Mouse (Mus musculus) neural tube, embryonic 15.5 days (tissue): ENCODE measurements around the gene Megf8. TPM values are rescaled to one million over a fixed set of nuclear protein-coding genes. Genes with fewer than 3 reads are reported as not detected.

Experiments
- ATAC-seq: fragments of 200-750 bp; cut with Nextera tagmentation; 2 replicates; pipeline ENCODE4 v1.8.0; 2017; ENCODE audit warnings: mild to moderate bottlenecking, moderate TSS enrichment, moderate library complexity; ENCODE audit not compliant: low FRiP score
- H3K27ac ChIP-seq: fragments of 300-500 bp; sonication (generic); replicated peaks from 2 replicates; pipeline ENCODE4 v1.5.1; 2015; ENCODE audit warnings: mild to moderate bottlenecking, inconsistent platforms
- H3K27me3 ChIP-seq: fragments of 300-500 bp; sonication (generic); replicated peaks from 2 replicates; pipeline ENCODE4 v1.6.1; 2015; ENCODE audit warnings: inconsistent platforms
- H3K36me3 ChIP-seq: fragments of 300-500 bp; sonication (generic); 2 replicates; pipeline ENCODE4 v1.6.1; 2015; ENCODE audit warnings: inconsistent platforms
- H3K4me1 ChIP-seq: fragments of 300-500 bp; sonication (generic); 2 replicates; pipeline ENCODE4 v1.6.1; 2015; ENCODE audit warnings: inconsistent platforms
- H3K4me2 ChIP-seq: fragments of 300-500 bp; sonication (generic); 2 replicates; pipeline ENCODE4 v1.6.1; 2015; ENCODE audit warnings: inconsistent platforms, mild to moderate bottlenecking, moderate library complexity
- H3K4me3 ChIP-seq: fragments of 300-500 bp; sonication (generic); replicated peaks from 2 replicates; pipeline ENCODE4 v1.5.1; 2015; ENCODE audit warnings: mild to moderate bottlenecking, inconsistent platforms
- H3K9ac ChIP-seq: fragments of 300-500 bp; sonication (generic); replicated peaks from 2 replicates; pipeline ENCODE4 v1.6.1; 2015; ENCODE audit warnings: mild to moderate bottlenecking, inconsistent platforms
- H3K9me3 ChIP-seq: fragments of 300-500 bp; sonication (generic); replicated peaks from 2 replicates; pipeline ENCODE4 v1.6.1; 2016; ENCODE audit warnings: inconsistent platforms
- WGBS: fragments of 180-500 bp; shearing (Covaris S2); methylation state at CpG from one replicate; pipeline ENCODE4 v1.1.7; 2015; ENCODE audit warnings: mixed read lengths; 5-methylcytosine and 5-hydroxymethylcytosine counted together
- polyA plus RNA-seq: library from polyadenylated mRNA; unstranded; fragments of >200 nt; fragmentation: Nextera tagmentation; extraction: Ambion mirVana; gene quantifications from 2 replicates; pipeline ENCODE4 v1.2.1, GENCODE M21; 2015

Megf8 gene
- polyA plus RNA-seq, 1 experiment from 2014 or later = 22.7 TPM

- H3K36me3 ChIP-seq = peaks cover 37% of the 10 kb centered on the region
- no peaks in the 10 kb centered on the region for H3K27me3 ChIP-seq
- peaks cover 37% of the 10 kb centered on the region for H3K4me1 ChIP-seq
- peak overlapping the region; percentile 57 for H3K4me2 ChIP-seq
- ATAC-seq = no peak
- no peak overlapping the region for H3K9ac ChIP-seq
- WGBS = 68% methylated on average over 18 of the region's 18 CpGs
- H3K9me3 ChIP-seq = no peaks in the 10 kb centered on the region
- no peak overlapping the region for H3K4me3 ChIP-seq
- H3K27ac ChIP-seq = no peak overlapping the region
These were observed 63.7 kb downstream of the Megf8 start for GRCm38 (mm10) chr7:25380392-25381283.

DNA sequence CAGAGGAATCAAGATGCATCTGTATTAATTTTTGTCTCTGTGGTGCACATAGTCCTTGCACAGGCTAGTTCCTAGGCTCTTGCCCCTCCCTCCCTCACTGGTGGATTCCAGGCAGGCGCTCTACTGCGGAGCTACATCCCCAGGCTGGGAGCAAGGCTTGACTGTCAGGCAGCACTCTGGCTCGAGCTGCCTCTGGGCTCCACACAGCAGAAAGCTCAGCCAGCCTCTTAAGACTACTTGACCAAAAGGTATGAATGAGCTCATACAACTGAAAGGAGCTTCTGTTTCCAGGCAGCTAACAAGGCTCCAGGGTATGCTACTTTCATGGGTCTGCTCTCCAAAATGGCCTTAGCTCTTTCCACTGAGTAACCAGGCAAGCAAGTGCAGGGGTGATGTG is 64.3 kb downstream of the Megf8 start:
- peaks cover 43% of the 10 kb centered on the region for H3K36me3 ChIP-seq
- no peak for ATAC-seq
- H3K27me3 ChIP-seq = no peaks in the 10 kb centered on the region
- peaks cover 42% of the 10 kb centered on the region for H3K4me1 ChIP-seq
- H3K9me3 ChIP-seq = no peaks in the 10 kb centered on the region
- 52% methylated on average over 3 of the region's 3 CpGs for WGBS
- H3K4me3 ChIP-seq = no peak overlapping the region
- H3K9ac ChIP-seq = no peak overlapping the region
- H3K27ac ChIP-seq = no peak overlapping the region
- H3K4me2 ChIP-seq = no peak overlapping the region

DNA sequence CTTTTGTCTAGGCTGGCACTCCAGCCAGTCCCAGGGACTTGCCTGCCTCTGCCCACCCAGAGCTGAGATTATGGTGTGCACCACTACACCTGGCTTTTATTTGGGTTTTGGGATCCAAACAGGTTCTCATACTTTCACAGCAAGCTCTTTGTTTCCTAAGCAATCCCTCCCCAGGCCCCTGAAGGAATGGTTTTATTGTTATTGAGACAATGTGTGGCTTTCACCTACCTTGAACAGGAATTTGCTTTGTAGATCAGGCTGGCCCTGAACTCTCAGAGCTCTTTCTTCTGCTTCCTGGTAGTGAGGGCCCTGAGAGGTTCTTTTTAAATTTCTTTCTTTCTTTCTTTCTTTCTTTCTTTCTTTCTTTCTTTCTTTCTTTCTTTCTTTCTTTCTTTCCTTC is 65.6 kb downstream of the Megf8 start:
- Histone ChIP-seq H3K4me1 (peaks cover 35% of the 10 kb centered on the region), H3K27me3 (no peaks in the 10 kb centered on the region), H3K9me3 (no peaks in the 10 kb centered on the region), H3K9ac (no peak overlapping the region), H3K27ac (no peak overlapping the region), H3K4me2 (no peak overlapping the region), H3K4me3 (no peak overlapping the region), H3K36me3 (peaks cover 54% of the 10 kb centered on the region)
- ATAC-seq = no peak

DNA sequence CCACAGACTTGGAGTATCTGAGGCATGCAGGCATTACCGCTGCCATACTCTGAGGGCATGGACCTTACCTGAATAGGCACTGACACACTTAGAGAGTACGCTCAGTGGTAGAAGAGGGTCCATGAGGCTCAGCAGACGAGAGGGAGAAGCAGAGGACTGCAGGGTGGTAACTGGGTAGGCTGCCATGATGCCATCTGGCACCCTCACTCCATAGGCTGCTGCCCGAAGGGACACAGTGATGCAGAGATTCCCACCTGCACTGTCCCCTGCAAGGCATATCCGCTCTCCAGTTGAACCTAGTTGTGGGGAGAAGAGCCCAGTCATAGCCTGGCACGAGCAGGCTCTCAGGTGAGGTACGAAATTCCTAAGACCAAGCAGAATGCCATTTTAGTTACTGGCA is 66.4 kb downstream of the Megf8 start:
- H3K9ac ChIP-seq = no peak overlapping the region
- 92% methylated on average over 7 of the region's 7 CpGs for WGBS

GRCm38 (mm10) chr7:25383891-25384290 is 66.9 kb downstream of the Megf8 start:
- Histone ChIP-seq H3K4me1 (peaks cover 29% of the 10 kb centered on the region), H3K4me3 (no peak overlapping the region), H3K36me3 (peaks cover 65% of the 10 kb centered on the region), H3K27me3 (no peaks in the 10 kb centered on the region), H3K4me2 (no peak overlapping the region), H3K27ac (no peak overlapping the region), H3K9ac (no peak overlapping the region), H3K9me3 (no peaks in the 10 kb centered on the region)
- no peak for ATAC-seq
- WGBS = 87% methylated on average over 4 of the region's 4 CpGs

More for the DNA sequence above, 66.4 kb downstream of the Megf8 start:
- no peaks in the 10 kb centered on the region for H3K9me3 ChIP-seq
- peaks cover 62% of the 10 kb centered on the region for H3K36me3 ChIP-seq
- H3K4me3 ChIP-seq = no peak overlapping the region
- H3K4me2 ChIP-seq = no peak overlapping the region
- peaks cover 29% of the 10 kb centered on the region for H3K4me1 ChIP-seq
- H3K27ac ChIP-seq = no peak overlapping the region
- H3K27me3 ChIP-seq = no peaks in the 10 kb centered on the region
- ATAC-seq = no peak

DNA sequence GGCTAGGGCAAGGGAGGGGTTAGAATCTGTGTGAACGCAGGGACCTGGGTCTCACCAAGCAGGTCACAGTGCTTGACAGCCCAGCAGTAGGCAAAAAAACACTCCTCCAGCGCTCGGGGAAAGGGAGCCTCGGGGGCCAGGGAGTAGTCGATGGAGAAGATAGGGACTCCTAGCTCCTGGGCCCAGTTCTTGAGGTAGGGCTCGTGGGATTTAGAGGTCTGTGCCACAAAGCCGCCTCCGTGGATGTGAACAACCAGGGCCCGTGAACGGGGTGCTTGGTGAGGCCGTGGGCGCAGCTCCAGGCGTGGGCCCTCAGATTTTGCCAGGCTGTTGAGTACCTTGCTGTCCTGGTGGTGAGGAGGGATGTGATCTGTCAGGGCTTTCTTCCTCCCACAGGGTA is 67.4 kb downstream of the Megf8 start:
- Histone ChIP-seq H3K36me3 (peaks cover 70% of the 10 kb centered on the region), H3K9ac (no peak overlapping the region), H3K27ac (no peak overlapping the region), H3K9me3 (no peaks in the 10 kb centered on the region), H3K27me3 (no peaks in the 10 kb centered on the region), H3K4me2 (no peak overlapping the region), H3K4me3 (no peak overlapping the region), H3K4me1 (peaks cover 28% of the 10 kb centered on the region)
- WGBS = 92% methylated on average over 13 of the region's 13 CpGs
- no peak for ATAC-seq

- no peaks in the 10 kb centered on the region for H3K27me3 ChIP-seq
- 92% methylated on average over 9 of the region's 9 CpGs for WGBS
- H3K4me3 ChIP-seq = no peak overlapping the region
- H3K27ac ChIP-seq = no peak overlapping the region
- no peak for ATAC-seq
- peaks cover 27% of the 10 kb centered on the region for H3K4me1 ChIP-seq
- H3K36me3 ChIP-seq = peaks cover 71% of the 10 kb centered on the region
- no peak overlapping the region for H3K9ac ChIP-seq
- no peak overlapping the region for H3K4me2 ChIP-seq
- no peaks in the 10 kb centered on the region for H3K9me3 ChIP-seq
These were observed 67.9 kb downstream of the Megf8 start for GRCm38 (mm10) chr7:25384818-25385217.

- H3K36me3 ChIP-seq = peaks cover 71% of the 10 kb centered on the region
- H3K4me3 ChIP-seq = no peak overlapping the region
- H3K27ac ChIP-seq = no peak overlapping the region
- H3K4me2 ChIP-seq = no peak overlapping the region
- H3K9ac ChIP-seq = no peak overlapping the region
- 90% methylated on average over 12 of the region's 12 CpGs for WGBS
- peaks cover 27% of the 10 kb centered on the region for H3K4me1 ChIP-seq
- H3K27me3 ChIP-seq = no peaks in the 10 kb centered on the region
- no peaks in the 10 kb centered on the region for H3K9me3 ChIP-seq
- no peak for ATAC-seq
These were observed 68.3 kb downstream of the Megf8 start for GRCm38 (mm10) chr7:25385259-25385658.

GRCm38 (mm10) chr7:25385850-25386555 is 69.0 kb downstream of the Megf8 start:
- Histone ChIP-seq H3K36me3 (peaks cover 68% of the 10 kb centered on the region), H3K4me3 (no peak overlapping the region), H3K27ac (peak overlapping the region; percentile 52), H3K9ac (no peak overlapping the region), H3K9me3 (no peaks in the 10 kb centered on the region), H3K4me2 (no peak overlapping the region), H3K27me3 (no peaks in the 10 kb centered on the region), H3K4me1 (peaks cover 32% of the 10 kb centered on the region)
- ATAC-seq = no peak
- 83% methylated on average over 12 of the region's 12 CpGs for WGBS

- no peaks in the 10 kb centered on the region for H3K27me3 ChIP-seq
- H3K27ac ChIP-seq = no peak overlapping the region
- no peak overlapping the region for H3K9ac ChIP-seq
- H3K9me3 ChIP-seq = no peaks in the 10 kb centered on the region
- no peak overlapping the region for H3K4me3 ChIP-seq
- WGBS = 96% methylated on average over 18 of the region's 18 CpGs
- H3K4me1 ChIP-seq = peaks cover 47% of the 10 kb centered on the region
- peaks cover 56% of the 10 kb centered on the region for H3K36me3 ChIP-seq
- H3K4me2 ChIP-seq = no peak overlapping the region
- no peak for ATAC-seq
These were observed 71.0 kb downstream of the Megf8 start for GRCm38 (mm10) chr7:25387811-25388440.

DNA sequence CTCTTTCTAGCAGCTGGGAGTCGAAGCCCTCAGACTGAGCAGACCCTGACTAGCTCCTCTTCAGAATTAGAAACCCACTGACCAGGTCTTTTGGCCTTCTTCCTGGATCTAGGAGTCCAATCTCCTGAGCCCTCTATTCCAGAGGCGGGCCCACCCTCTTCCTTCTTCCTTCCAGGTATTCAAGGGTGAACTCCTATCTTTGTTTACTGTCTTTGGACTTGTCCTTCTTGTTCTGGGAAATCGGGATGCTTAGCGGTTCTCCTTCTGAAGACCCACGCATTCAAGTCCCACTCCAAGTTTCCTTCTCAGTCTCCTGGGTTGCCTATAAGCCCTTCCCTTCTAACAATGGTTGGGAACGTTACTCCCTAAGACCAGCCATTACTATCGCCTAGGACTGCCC is 72.0 kb downstream of the Megf8 start:
- no peak for ATAC-seq
- Histone ChIP-seq H3K4me2 (no peak overlapping the region), H3K9me3 (no peaks in the 10 kb centered on the region), H3K27ac (no peak overlapping the region), H3K36me3 (peaks cover 49% of the 10 kb centered on the region), H3K27me3 (no peaks in the 10 kb centered on the region), H3K4me3 (no peak overlapping the region), H3K9ac (no peak overlapping the region), H3K4me1 (peaks cover 56% of the 10 kb centered on the region)
- WGBS = 93% methylated on average over 7 of the region's 7 CpGs
